Mouse (Mus musculus) liver, embryonic 15.5 days (tissue): ENCODE data around the gene Itgam. TPM values are rescaled to one million over a fixed set of nuclear protein-coding genes. Genes with fewer than 3 reads are reported as not detected.

Experiments
- polyA plus RNA-seq: library from polyadenylated mRNA; unstranded; fragments of >200 nt; fragmentation: Nextera tagmentation; extraction: Ambion mirVana; gene quantifications from 2 replicates; pipeline ENCODE4 v1.2.1, GENCODE M21; 2015

The Itgam gene
- polyA plus RNA-seq, 1 experiment from 2014 or later: 6.0 TPM

Other genes starting within 250 kb of the Itgam start
- 14.6 and 14.9 TPM in 2 replicates for gene Stx4a, start 238.3 kb upstream of the Itgam start, polyA plus RNA-seq
- gene Stx1b, start 238.1 kb upstream of the Itgam start, polyA plus RNA-seq: 0.43 and 0.44 TPM in 2 replicates
- gene Zfp646, start 186.4 kb upstream of the Itgam start, polyA plus RNA-seq: 3.8 and 5.0 TPM in 2 replicates
- gene Zfp668, start 185.8 kb upstream of the Itgam start, polyA plus RNA-seq: 5.7 and 6.8 TPM in 2 replicates
- 0.21 and 0.46 TPM in 2 replicates for gene Prss53, start 171.7 kb upstream of the Itgam start, polyA plus RNA-seq
- not detected in 2 replicates for gene Gm21974, start 167.2 kb upstream of the Itgam start, polyA plus RNA-seq
- 122 and 141 TPM in 2 replicates for gene Vkorc1, start 167.0 kb upstream of the Itgam start, polyA plus RNA-seq
- gene Bckdk, start 158.6 kb upstream of the Itgam start, polyA plus RNA-seq: 51.5 and 59.2 TPM in 2 replicates
- 15.0 TPM in 2 replicates for gene Kat8, start 150.1 kb upstream of the Itgam start, polyA plus RNA-seq
- gene Prss8, start 132.5 kb upstream of the Itgam start, polyA plus RNA-seq: 13.9 and 17.4 TPM in 2 replicates
- gene Prss36, start 115.9 kb upstream of the Itgam start, polyA plus RNA-seq: 2.7 and 3.3 TPM in 2 replicates
- 120 and 123 TPM in 2 replicates for gene Fus, start 95.2 kb upstream of the Itgam start, polyA plus RNA-seq
- 24.9 and 29.1 TPM in 2 replicates for gene Pycard, start 68.8 kb upstream of the Itgam start, polyA plus RNA-seq
- gene Trim72, start 58.7 kb upstream of the Itgam start, polyA plus RNA-seq: 0.25 and 0.38 TPM in 2 replicates
- 0.20 TPM in 1 of 2 replicates, not detected in the other for gene Gm49368, start within 50 bp of the Itgam start, polyA plus RNA-seq
- gene Itgax, start 66.9 kb downstream of the Itgam start, polyA plus RNA-seq: 0.13 and 0.21 TPM in 2 replicates
- 0.02 and 0.10 TPM in 2 replicates for gene Itgad, start 91.7 kb downstream of the Itgam start, polyA plus RNA-seq
- gene Cox6a2, start 143.7 kb downstream of the Itgam start, polyA plus RNA-seq: 3.9 and 6.8 TPM in 2 replicates
- 6.9 and 9.0 TPM in 2 replicates for gene Armc5, start 174.7 kb downstream of the Itgam start, polyA plus RNA-seq
- 1.9 and 2.4 TPM in 2 replicates for gene 9130023H24Rik, start 175.4 kb downstream of the Itgam start, polyA plus RNA-seq
- 10.9 and 11.7 TPM in 2 replicates for gene Tgfb1i1, start 184.2 kb downstream of the Itgam start, polyA plus RNA-seq
- gene Slc5a2, start 203.0 kb downstream of the Itgam start, polyA plus RNA-seq: 1.4 and 2.1 TPM in 2 replicates
- gene BC017158, start 235.5 kb downstream of the Itgam start, polyA plus RNA-seq: 20.3 and 22.0 TPM in 2 replicates